Mouse (Mus musculus) megakaryocyte, embryonic 14.5 days (primary cell): ENCODE results near the gene Cfap65.

Experiments used
- FLI1 ChIP-seq: IDR thresholded peaks from 2 replicates; pipeline ENCODE4 v1.6.1; 2012; ENCODE audit warnings: low read length, inconsistent platforms, mixed read lengths
- GATA1 ChIP-seq: IDR thresholded peaks from 3 replicates; pipeline ENCODE4 v1.6.1; 2012; ENCODE audit warnings: mixed read lengths, low read length, inconsistent platforms, borderline replicate concordance

DNA sequence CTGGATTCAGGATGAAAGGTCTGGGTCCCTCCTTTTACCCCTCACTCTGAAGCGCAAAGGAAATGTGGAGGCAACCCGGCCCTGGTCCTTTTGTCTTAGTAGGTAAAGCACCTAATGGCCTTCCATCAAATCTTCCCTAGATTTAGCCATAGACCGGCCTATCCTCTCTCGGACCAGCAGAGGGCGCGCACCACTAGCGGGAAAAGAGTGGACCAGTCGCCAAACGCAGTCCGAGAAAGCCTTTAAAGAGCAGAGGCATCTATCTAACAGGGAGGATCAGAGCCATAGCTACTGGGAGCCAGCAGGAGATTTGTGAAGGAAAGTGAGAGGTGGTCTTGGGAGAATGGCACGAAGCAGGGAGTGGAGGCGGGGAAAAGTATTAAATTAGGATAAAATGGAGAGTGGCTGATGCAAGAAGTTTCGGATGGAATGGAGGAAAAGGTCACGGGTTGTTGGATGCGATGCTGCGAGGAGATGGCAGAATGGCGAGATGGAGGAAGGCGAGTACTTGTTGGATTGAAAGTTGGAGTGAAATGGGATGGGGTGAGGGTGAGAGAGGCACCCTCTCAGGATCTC, 54.5 kb downstream of the Cfap65 start:
- TF ChIP-seq GATA1 (no peak), FLI1 (no peak)
